Mouse (Mus musculus) kidney, adult 2 months (tissue): ENCODE results near the gene Cox15.

Source experiments
- CTCF ChIP-seq: fragments of 200-500 bp; conservative IDR thresholded peaks from 2 replicates; pipeline ENCODE4 v1.5.1; 2011; ENCODE audit warnings: low read depth, mild to moderate bottlenecking, control low read depth, low read length, moderate library complexity, mixed read lengths; ENCODE audit not compliant: insufficient read depth, insufficient read length
- POLR2A ChIP-seq: fragments of 200-500 bp; IDR thresholded peaks from one replicate; pipeline ENCODE4 v1.6.1; 2011; ENCODE audit warnings: low read depth, low read length, control low read depth

GRCm38 (mm10) chr19:43754872-43755271, 2.1 kb upstream of the Cox15 start:
- no peak for TF ChIP-seq CTCF
- no peak for TF ChIP-seq POLR2A
